Mouse (Mus musculus) kidney, adult 2 months (tissue): ENCODE results near the gene Srsf5.

ENCODE experiments used
- CTCF ChIP-seq: fragments of 200-500 bp; conservative IDR thresholded peaks from 2 replicates; pipeline ENCODE4 v1.5.1; 2011; ENCODE audit warnings: low read depth, mild to moderate bottlenecking, control low read depth, low read length, moderate library complexity, mixed read lengths; ENCODE audit not compliant: insufficient read depth, insufficient read length
- POLR2A ChIP-seq: fragments of 200-500 bp; IDR thresholded peaks from one replicate; pipeline ENCODE4 v1.6.1; 2011; ENCODE audit warnings: low read depth, low read length, control low read depth

DNA sequence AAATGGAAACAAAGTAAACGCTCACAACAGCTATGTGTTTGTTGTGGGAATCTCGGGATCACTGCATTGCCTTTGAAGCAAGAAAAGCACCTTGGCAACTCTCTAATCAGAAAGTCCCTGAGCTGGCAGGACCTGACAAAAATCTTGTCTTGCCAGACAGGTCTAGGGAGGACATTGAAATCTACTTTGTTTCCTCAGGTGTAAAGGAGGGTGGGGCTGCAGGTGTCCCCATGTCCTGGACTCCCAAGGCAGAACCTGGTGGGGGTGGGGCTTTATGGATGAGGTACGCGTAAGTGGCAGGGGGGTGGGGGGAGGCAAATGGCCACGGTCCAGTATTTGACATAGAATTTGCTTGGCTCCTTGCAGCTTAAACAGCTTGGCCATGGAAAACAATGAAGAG is 21.7 kb upstream of the Srsf5 start:
- TF ChIP-seq POLR2A (no peak), CTCF (no peak)
